Mouse (Mus musculus): Measurements from ENCODE around the gene Ttll9.

Gene Ttll9

GRCm38 (mm10) chr2:153049997-153050358, 87.7 kb downstream of the Ttll9 start:
- DNase-seq (ENCODE audit: low read depth, low spot score), result no peak

GRCm38 (mm10) chr2:153051095-153051494, 88.8 kb downstream of the Ttll9 start:
- no peak for DNase-seq (ENCODE audit: low read depth, low spot score)

- DNase-seq (ENCODE audit: low read depth, low spot score), result no peak
Observed at GRCm38 (mm10) chr2:153051537-153051936, 89.3 kb downstream of the Ttll9 start.

GRCm38 (mm10) chr2:153052700-153053351, 90.5 kb downstream of the Ttll9 start:
- no peak for DNase-seq (ENCODE audit: low read depth, low spot score)

GRCm38 (mm10) chr2:153053896-153054295, 91.6 kb downstream of the Ttll9 start:
- no peak for DNase-seq (ENCODE audit: low read depth, low spot score)

GRCm38 (mm10) chr2:153055270-153055920, 93.1 kb downstream of the Ttll9 start:
- DNase-seq (ENCODE audit: low read depth, low spot score), result no peak

Measured in retina, adult 2 months (tissue).